Mouse (Mus musculus): ENCODE results near the gene Arhgap30.

GRCm38 (mm10) chr1:171440025-171440725, 51.4 kb downstream of the Arhgap30 start:
- TF ChIP-seq POLR2A (IDR thresholded peaks at IDR 0.05; ENCODE audit: insufficient read length, low read depth) (no peak), E2F4 (IDR thresholded peaks at IDR 0.05; ENCODE audit: insufficient read depth) (no peak), MYOG (IDR thresholded peaks at IDR 0.05; ENCODE audit: control insufficient read depth in 1 of 3, insufficient read depth in 1 of 3, insufficient read length in 2 of 3, low read depth in 2 of 3) (no peak), USF1 (IDR thresholded peaks at IDR 0.05; ENCODE audit: low read depth) (no peak), TCF12 (IDR thresholded peaks at IDR 0.05; ENCODE audit: insufficient read depth, poor library complexity, severe bottlenecking) (no peak), CEBPB (IDR thresholded peaks at IDR 0.05; ENCODE audit: insufficient read depth, poor library complexity, severe bottlenecking) (no peak), POLR2AphosphoS2 (IDR thresholded peaks at IDR 0.05; ENCODE audit: insufficient read length, low read depth) (no peak), REST (IDR thresholded peaks at IDR 0.05; ENCODE audit: insufficient read depth, insufficient read length) (no peak), MAX (IDR thresholded peaks at IDR 0.05; ENCODE audit: low read depth) (no peak), MYOD1 (IDR thresholded peaks at IDR 0.05; ENCODE audit: control insufficient read depth in 1 of 3, insufficient read length in 2 of 3, low read depth in 2 of 3) (no peak), TCF3 (IDR thresholded peaks at IDR 0.05; ENCODE audit: insufficient read length, low read depth) (no peak), SRF (IDR thresholded peaks at IDR 0.05; ENCODE audit: control insufficient read depth, insufficient read length, low read depth) (no peak)

Data from myocyte (in vitro differentiated cells).